Mouse (Mus musculus): ENCODE measurements around the gene Xlr4a. TPM values are rescaled to one million over a fixed set of nuclear protein-coding genes. Genes with fewer than 3 reads are reported as not detected.

The Xlr4a gene
- 0.77 and 1.3 TPM in 2 replicates for polyA plus RNA-seq (2015; fragmentation: Nextera tagmentation; extraction: Ambion mirVana)

DNA sequence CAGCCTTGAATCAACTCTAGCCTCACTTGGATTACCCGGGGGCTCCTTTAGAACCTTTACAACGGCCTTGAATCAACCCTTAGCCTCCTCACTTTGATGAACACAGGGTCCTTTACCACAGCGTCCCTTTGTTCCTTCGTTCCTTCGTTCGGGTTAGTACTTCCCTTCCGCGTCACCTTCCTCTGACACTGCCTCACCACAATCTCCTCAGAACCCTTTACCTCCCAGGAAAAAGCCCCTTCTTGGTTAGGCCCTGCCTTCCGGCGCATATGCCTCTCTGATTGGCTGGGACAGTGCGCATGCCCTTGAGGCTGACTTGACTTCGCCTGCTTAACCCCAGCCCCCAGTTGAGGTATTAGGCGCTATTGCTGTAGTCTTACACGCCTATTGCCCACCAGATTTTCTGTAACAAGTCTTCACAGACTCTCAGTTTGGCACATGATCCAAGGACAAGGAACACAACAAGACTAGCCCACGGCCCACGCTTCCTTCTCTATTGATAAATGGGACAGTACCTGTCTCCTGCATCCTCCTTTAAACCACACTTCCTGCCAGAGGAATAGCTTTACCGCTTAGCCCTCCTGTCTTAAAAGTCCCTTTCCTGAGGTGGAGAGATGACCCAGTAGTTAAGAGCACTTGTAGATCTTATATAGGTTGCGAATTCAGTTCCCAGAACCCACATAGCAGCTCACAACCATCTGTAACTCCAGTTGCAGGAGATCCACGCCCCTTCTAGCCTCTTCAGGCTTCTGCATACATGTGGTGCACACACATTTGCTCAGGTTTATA lies at the start of gene Xlr4a:
Gene Xlr4a, minus strand, starts transcription at position 212 of the 789 bp plus-strand sequence.

DNA sequence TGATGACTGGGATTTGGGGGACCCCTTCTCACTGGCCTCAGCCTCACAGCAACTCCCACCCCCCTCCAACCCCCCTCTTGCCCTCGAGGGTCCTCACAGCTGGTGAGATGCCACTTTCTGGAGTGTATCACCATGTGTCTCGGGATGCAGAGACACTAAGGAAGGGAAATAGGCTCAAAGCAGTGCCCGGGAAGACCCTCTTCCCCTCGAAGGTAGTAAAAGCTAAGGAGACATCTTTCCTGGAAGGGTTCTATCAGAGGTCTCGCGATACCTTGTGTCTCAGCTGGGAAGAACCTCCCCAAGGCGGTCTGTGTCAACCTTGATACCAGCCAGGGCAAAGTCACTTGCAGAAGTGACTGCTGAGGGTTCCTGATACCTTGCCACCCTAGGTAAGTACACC lies 34.5 kb upstream of the Xlr4a start, which contains the start of gene Gm14685:
Gene Gm14685, plus strand, starts transcription at position 301 of the 400 bp plus-strand sequence.

GRCm38 (mm10) chrX:73096941-73097508 lies 14.7 kb upstream of the Xlr4a start, which contains the start of gene Xlr3a:
TSS of gene Xlr3a (minus strand) at chrX:73097095.

GRCm38 (mm10) chrX:73064415-73064793 lies 17.9 kb downstream of the Xlr4a start, which contains the start of gene Pnma3:
TSS of gene Pnma3 (plus strand) at chrX:73064787.

GRCm38 (mm10) chrX:73037003-73037402 lies 45.3 kb downstream of the Xlr4a start, which contains the start of gene Pnma5:
TSS of gene Pnma5 (minus strand) at chrX:73037103.

Other genes with a start within 250 kb of the Xlr4a start
- gene Cetn2, start 164.1 kb downstream of the Xlr4a start, polyA plus RNA-seq (2015; fragmentation: Nextera tagmentation; extraction: Ambion mirVana), result 34.5 and 37.6 TPM in 2 replicates
- gene Nsdhl, start 163.9 kb downstream of the Xlr4a start, polyA plus RNA-seq (2015; fragmentation: Nextera tagmentation; extraction: Ambion mirVana), result 6.0 and 8.8 TPM in 2 replicates
- gene Zfp185, start 95.1 kb downstream of the Xlr4a start, polyA plus RNA-seq (2015; fragmentation: Nextera tagmentation; extraction: Ambion mirVana), result 2.3 and 6.4 TPM in 2 replicates
- gene Pnma5, start 45.4 kb downstream of the Xlr4a start, polyA plus RNA-seq (2015; fragmentation: Nextera tagmentation; extraction: Ambion mirVana), result not detected in 2 replicates
- gene Pnma3, start 17.7 kb downstream of the Xlr4a start, polyA plus RNA-seq (2015; fragmentation: Nextera tagmentation; extraction: Ambion mirVana), result not detected in 2 replicates
- gene Xlr3a, start 14.6 kb upstream of the Xlr4a start, polyA plus RNA-seq (2015; fragmentation: Nextera tagmentation; extraction: Ambion mirVana), result 0.82 TPM in 1 of 2 replicates, not detected in the other
- gene Gm14685, start 34.6 kb upstream of the Xlr4a start, polyA plus RNA-seq (2015; fragmentation: Nextera tagmentation; extraction: Ambion mirVana), result 0.16 TPM in 1 of 2 replicates, not detected in the other
- not detected in 2 replicates for gene Xlr5b, start 66.3 kb upstream of the Xlr4a start, polyA plus RNA-seq (2015; fragmentation: Nextera tagmentation; extraction: Ambion mirVana)
- gene DXBay18, start 67.0 kb upstream of the Xlr4a start, polyA plus RNA-seq (2015; fragmentation: Nextera tagmentation; extraction: Ambion mirVana), result not detected in 2 replicates
- not detected in 2 replicates for gene Spin2d, start 94.5 kb upstream of the Xlr4a start, polyA plus RNA-seq (2015; fragmentation: Nextera tagmentation; extraction: Ambion mirVana)
- gene Xlr3b, start 109.7 kb upstream of the Xlr4a start, polyA plus RNA-seq (2015; fragmentation: Nextera tagmentation; extraction: Ambion mirVana), result 0.63 and 11.3 TPM in 2 replicates
- 1.3 TPM in 1 of 2 replicates, not detected in the other for gene Xlr4b, start 131.9 kb upstream of the Xlr4a start, polyA plus RNA-seq (2015; fragmentation: Nextera tagmentation; extraction: Ambion mirVana)
- gene F8a, start 145.8 kb upstream of the Xlr4a start, polyA plus RNA-seq (2015; fragmentation: Nextera tagmentation; extraction: Ambion mirVana), result 13.3 and 14.3 TPM in 2 replicates
- gene Xlr4c, start 160.7 kb upstream of the Xlr4a start, polyA plus RNA-seq (2015; fragmentation: Nextera tagmentation; extraction: Ambion mirVana), result 0.19 and 0.22 TPM in 2 replicates
- not detected in 2 replicates for gene Xlr3c, start 182.9 kb upstream of the Xlr4a start, polyA plus RNA-seq (2015; fragmentation: Nextera tagmentation; extraction: Ambion mirVana)
- 0.09 TPM in 1 of 2 replicates, not detected in the other for gene Xlr5a, start 210.5 kb upstream of the Xlr4a start, polyA plus RNA-seq (2015; fragmentation: Nextera tagmentation; extraction: Ambion mirVana)
- gene Xlr5c, start 210.5 kb upstream of the Xlr4a start, polyA plus RNA-seq (2015; fragmentation: Nextera tagmentation; extraction: Ambion mirVana), result not detected in 2 replicates

Data from skeletal muscle tissue, postnatal 0 days (tissue).